Mouse (Mus musculus) stomach, postnatal 0 days (tissue): ENCODE data around the gene Txn2.

Experiments used
- CTCF ChIP-seq: IDR thresholded peaks from 2 replicates; pipeline ENCODE4 v1.5.1; 2016; ENCODE audit warnings: antibody characterized with exemption, low read depth, mild to moderate bottlenecking, moderate library complexity
- EP300 ChIP-seq: optimal IDR thresholded peaks from 2 replicates; pipeline ENCODE3; 2016; ENCODE audit warnings: antibody characterized with exemption

DNA sequence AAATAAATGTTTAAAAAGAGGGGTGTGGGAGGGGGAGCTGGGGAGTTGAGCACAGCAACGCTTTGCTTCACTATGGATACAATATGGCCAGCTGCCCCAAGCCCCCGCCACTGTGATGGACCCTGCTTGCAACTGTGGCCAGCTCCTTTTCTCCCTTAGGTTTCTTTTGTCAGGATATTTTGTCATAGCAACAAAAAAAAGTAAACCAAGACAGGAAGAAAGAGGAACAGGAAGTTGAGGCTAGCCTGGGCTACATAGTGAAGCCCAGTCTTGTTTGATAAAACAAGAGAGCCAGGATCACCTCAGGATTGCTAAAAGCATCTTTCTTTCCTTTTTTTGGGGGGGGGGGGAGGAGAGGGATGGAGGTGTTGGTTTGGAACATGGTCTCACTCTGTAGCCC is 3.6 kb downstream of the Txn2 start:
- TF ChIP-seq CTCF, result no peak
- TF ChIP-seq EP300, result no peak
